Mouse (Mus musculus) embryonic facial prominence, embryonic 11.5 days (tissue): ENCODE measurements around the gene Zfp629. TPM values are rescaled to one million over a fixed set of nuclear protein-coding genes. Genes with fewer than 3 reads are reported as not detected.
A peak's percentile ranks its signal among the peaks of the same experiment; 100 is the strongest.

Experiments
- ATAC-seq: fragments of 200-750 bp; cut with Nextera tagmentation; replicated peaks from 2 replicates; pipeline ENCODE4 v1.8.0; 2017; ENCODE audit warnings: low read depth; ENCODE audit not compliant: insufficient number of reproducible peaks, low FRiP score, low TSS enrichment
- DNase-seq: peaks from one replicate; pipeline ENCODE4 v3.0.0-alpha.2; 2015; ENCODE audit warnings: low spot score
- H3K27ac ChIP-seq: fragments of 300-500 bp; sonication (generic); replicated peaks from 2 replicates; pipeline ENCODE4 v1.5.1; 2014; ENCODE audit warnings: mild to moderate bottlenecking, low read depth, low read length, control low read depth
- H3K27me3 ChIP-seq: fragments of 300-500 bp; sonication (generic); 2 replicates; pipeline ENCODE4 v1.6.1; 2014; ENCODE audit warnings: mild to moderate bottlenecking, low read length, moderate library complexity, mixed read lengths; ENCODE audit not compliant: control insufficient read depth, insufficient read depth
- H3K36me3 ChIP-seq: fragments of 300-500 bp; sonication (generic); replicated peaks from 2 replicates; pipeline ENCODE4 v1.6.1; 2014; ENCODE audit warnings: low read depth, mild to moderate bottlenecking, low read length, moderate library complexity, mixed read lengths; ENCODE audit not compliant: control insufficient read depth, insufficient read depth
- H3K4me1 ChIP-seq: fragments of 300-500 bp; sonication (generic); 2 replicates; pipeline ENCODE4 v1.6.1; 2014; ENCODE audit warnings: low read length, mixed read lengths; ENCODE audit not compliant: control insufficient read depth, insufficient read depth
- H3K4me2 ChIP-seq: fragments of 300-500 bp; sonication (generic); 2 replicates; pipeline ENCODE4 v1.6.1; 2014; ENCODE audit warnings: low read depth, mild to moderate bottlenecking, control low read depth, low read length, moderate library complexity
- H3K4me3 ChIP-seq: fragments of 300-500 bp; sonication (generic); 2 replicates; pipeline ENCODE4 v1.5.1; 2014; ENCODE audit warnings: low read depth, low read length, control low read depth
- H3K9ac ChIP-seq: fragments of 300-500 bp; sonication (generic); replicated peaks from 2 replicates; pipeline ENCODE4 v1.6.1; 2014; ENCODE audit warnings: mild to moderate bottlenecking, control low read depth, low read length
- H3K9me3 ChIP-seq: fragments of 300-500 bp; sonication (generic); replicated peaks from 2 replicates; pipeline ENCODE4 v1.6.1; 2016; ENCODE audit warnings: mild to moderate bottlenecking, low read length, inconsistent platforms, mixed read lengths; ENCODE audit not compliant: control insufficient read depth
- WGBS: fragments of 180-500 bp; shearing (Covaris S2); extraction: QIAGEN DNeasy Blood & Tissue Kit; methylation state at CpG from one replicate; pipeline ENCODE4 v1.1.7; 2014; 5-methylcytosine and 5-hydroxymethylcytosine counted together
- polyA plus RNA-seq: library from polyadenylated mRNA; unstranded; fragments of >200 nt; fragmentation: Nextera tagmentation; extraction: Ambion mirVana; gene quantifications from 2 replicates; pipeline ENCODE4 v1.2.1, GENCODE M21; 2014

The Zfp629 gene
- 27.3 and 27.5 TPM in 2 replicates for polyA plus RNA-seq

GRCm38 (mm10) chr7:127614891-127615843 lies at the start of gene Zfp629:
Gene Zfp629 (minus strand): TSS chr7:127615797.
- Histone ChIP-seq H3K27ac (peak within 1 kb of the TSS; percentile 57), H3K4me1 (peaks cover 3% of the 10 kb centered on the region; the same call in 1 of the 2 replicates), H3K4me2 (peak within 1 kb of the TSS; percentile 81), H3K9me3 (no peaks in the 10 kb centered on the region), H3K9ac (peak within 1 kb of the TSS; percentile 88), H3K27me3 (no peaks in the 10 kb centered on the region), H3K4me3 (peak within 1 kb of the TSS; percentile 77), H3K36me3 (peaks cover 20% of the 10 kb centered on the region)
- under 1% methylated on average over 27 of the region's 50 CpGs for WGBS
- ATAC-seq (peak; percentile 87), DNase-seq (peak; percentile 93)

GRCm38 (mm10) chr7:127662926-127663325 lies 47.3 kb upstream of the Zfp629 start:
- ATAC-seq: no peak
- H3K36me3 ChIP-seq: no peaks in the 10 kb centered on the region; the same call in 1 of the 2 replicates
- WGBS: 90% methylated on average over 6 of the region's 6 CpGs

GRCm38 (mm10) chr7:127661833-127662232 lies 46.2 kb upstream of the Zfp629 start:
- DNase-seq: no peak
- no peak for ATAC-seq
- Histone ChIP-seq H3K9me3 (no peaks in the 10 kb centered on the region), H3K27ac (no peak overlapping the region), H3K4me3 (no peak overlapping the region), H3K4me2 (no peak overlapping the region), H3K4me1 (no peaks in the 10 kb centered on the region), H3K27me3 (no peaks in the 10 kb centered on the region), H3K9ac (no peak overlapping the region), H3K36me3 (no peaks in the 10 kb centered on the region; the same call in 1 of the 2 replicates)
- 78% methylated on average over 6 of the region's 6 CpGs for WGBS

More at GRCm38 (mm10) chr7:127662926-127663325, 47.3 kb upstream of the Zfp629 start:
- Histone ChIP-seq H3K4me1 (no peaks in the 10 kb centered on the region), H3K27me3 (no peaks in the 10 kb centered on the region), H3K9ac (no peak overlapping the region), H3K9me3 (no peaks in the 10 kb centered on the region), H3K27ac (no peak overlapping the region), H3K4me3 (no peak overlapping the region), H3K4me2 (no peak overlapping the region)
- no peak for DNase-seq

- Histone ChIP-seq H3K9ac (no peak overlapping the region), H3K27me3 (no peaks in the 10 kb centered on the region), H3K4me1 (no peaks in the 10 kb centered on the region), H3K36me3 (no peaks in the 10 kb centered on the region; the same call in 1 of the 2 replicates), H3K4me2 (no peak overlapping the region), H3K27ac (no peak overlapping the region), H3K4me3 (no peak overlapping the region), H3K9me3 (no peaks in the 10 kb centered on the region)
- WGBS: 78% methylated on average over 3 of the region's 3 CpGs
- DNase-seq (no peak), ATAC-seq (no peak)
Observed at GRCm38 (mm10) chr7:127660882-127661281, 45.3 kb upstream of the Zfp629 start.

- no peak for ATAC-seq
- 33% methylated on average over 4 of the region's 4 CpGs for WGBS
- Histone ChIP-seq H3K4me2 (no peak overlapping the region), H3K9ac (no peak overlapping the region), H3K4me3 (no peak overlapping the region), H3K36me3 (no peaks in the 10 kb centered on the region; the same call in 1 of the 2 replicates), H3K27ac (no peak overlapping the region), H3K4me1 (no peaks in the 10 kb centered on the region), H3K27me3 (no peaks in the 10 kb centered on the region), H3K9me3 (no peaks in the 10 kb centered on the region)
- peak; percentile 73 for DNase-seq
Observed at GRCm38 (mm10) chr7:127656946-127657345, 41.3 kb upstream of the Zfp629 start.

- H3K27me3 ChIP-seq: no peaks in the 10 kb centered on the region
- no peak overlapping the region for H3K4me3 ChIP-seq
- no peak for ATAC-seq
- H3K9ac ChIP-seq: no peak overlapping the region
- no peak overlapping the region for H3K27ac ChIP-seq
- DNase-seq: no peak
- no peaks in the 10 kb centered on the region for H3K36me3 ChIP-seq
- H3K4me1 ChIP-seq: no peaks in the 10 kb centered on the region
- no peak overlapping the region for H3K4me2 ChIP-seq
- WGBS: 81% methylated on average over 10 of the region's 10 CpGs
- H3K9me3 ChIP-seq: no peaks in the 10 kb centered on the region
Observed at GRCm38 (mm10) chr7:127654318-127654717, 38.7 kb upstream of the Zfp629 start.

GRCm38 (mm10) chr7:127652050-127652449 lies 36.5 kb upstream of the Zfp629 start:
- H3K36me3 ChIP-seq: no peaks in the 10 kb centered on the region
- WGBS: 7% methylated on average over 18 of the region's 18 CpGs
- no peaks in the 10 kb centered on the region for H3K4me1 ChIP-seq
- H3K4me2 ChIP-seq: peak overlapping the region; percentile 34
- H3K27ac ChIP-seq: no peak overlapping the region
- ATAC-seq: no peak
- DNase-seq: peak; percentile 59
- peak overlapping the region; percentile 54 for H3K9ac ChIP-seq
- no peak overlapping the region for H3K4me3 ChIP-seq
- H3K9me3 ChIP-seq: no peaks in the 10 kb centered on the region
- no peaks in the 10 kb centered on the region for H3K27me3 ChIP-seq

- no peaks in the 10 kb centered on the region for H3K36me3 ChIP-seq
- WGBS: 78% methylated on average over 2 of the region's 3 CpGs
- ATAC-seq (no peak), DNase-seq (no peak)
- H3K27ac ChIP-seq: no peak overlapping the region
- H3K9me3 ChIP-seq: no peaks in the 10 kb centered on the region
- H3K27me3 ChIP-seq: no peaks in the 10 kb centered on the region
- H3K4me3 ChIP-seq: no peak overlapping the region
- no peak overlapping the region for H3K4me2 ChIP-seq
- H3K9ac ChIP-seq: no peak overlapping the region
- no peaks in the 10 kb centered on the region for H3K4me1 ChIP-seq
Observed at GRCm38 (mm10) chr7:127651624-127652023, 36.0 kb upstream of the Zfp629 start.
